Mouse (Mus musculus) bone marrow, adult 2 months (tissue): ENCODE measurements around the gene Tnip1.

Source experiments
- CTCF ChIP-seq: fragments of 200-500 bp; IDR thresholded peaks from 2 replicates; pipeline ENCODE4 v1.5.1; 2011; ENCODE audit warnings: low read length, control low read depth; ENCODE audit not compliant: control insufficient read depth, insufficient read depth
- POLR2A ChIP-seq: fragments of 200-500 bp; IDR thresholded peaks from 2 replicates; pipeline ENCODE4 v1.6.1; 2011; ENCODE audit warnings: low read depth, mild to moderate bottlenecking, control low read depth, low read length, borderline replicate concordance; ENCODE audit not compliant: control insufficient read depth

DNA sequence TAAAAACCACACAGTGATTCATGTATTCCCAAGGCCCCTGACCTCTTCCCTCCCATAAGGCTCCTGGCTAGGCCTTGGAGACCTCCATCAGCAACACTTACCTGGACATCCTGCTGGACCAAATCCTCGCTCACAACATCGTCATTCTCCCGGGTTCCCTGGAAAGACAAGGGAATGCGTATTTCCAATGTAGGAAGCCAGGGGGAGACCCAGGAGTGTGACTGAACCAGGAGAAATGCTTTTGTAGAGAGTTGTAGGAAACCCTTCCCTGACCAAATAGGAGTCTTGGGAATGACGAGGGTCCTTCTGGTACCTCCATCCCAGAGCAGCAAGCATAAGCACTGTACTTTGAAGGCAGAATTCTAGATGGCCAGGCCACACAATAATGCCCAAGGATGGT lies 43.0 kb upstream of the Tnip1 start:
- TF ChIP-seq POLR2A, result no peak
- TF ChIP-seq CTCF, result no peak
